Mouse (Mus musculus) left cerebral cortex, adult 18-20 months (tissue): ENCODE results near the gene Bcas2. TPM values are rescaled to one million over a fixed set of nuclear protein-coding genes. Genes with fewer than 3 reads are reported as not detected.
"Not testable (repeated sequence)": the region's sequence is repeated elsewhere in the genome, so short reads cannot be mapped to it uniquely, and the experiment has no call there.

Source experiments
- DNase-seq, 2 experiments: peaks; one replicate each; pipeline ENCODE4 v3.0.0; 2021 to 2022; ENCODE audit warnings: low spot score in 2 of 2, mixed read lengths in 1 of 2
- total RNA-seq, 2 experiments: library from RNA; stranded (reverse); gene quantifications; 2 replicates each; pipeline ENCODE4 v1.2.3; 2021

Bcas2 gene
- total RNA-seq, 2 experiments from 2014 or later, result 64.8 to 68.3 TPM

GRCm38 (mm10) chr3:103214593-103215285, 43.3 kb downstream of the Bcas2 start:
- no peak for DNase-seq

- not testable (repeated sequence) for DNase-seq
Observed at GRCm38 (mm10) chr3:103215399-103215798, 43.9 kb downstream of the Bcas2 start.

GRCm38 (mm10) chr3:103221435-103221834, 50.0 kb downstream of the Bcas2 start:
- DNase-seq, result no peak

GRCm38 (mm10) chr3:103223752-103224151, 52.3 kb downstream of the Bcas2 start:
- peak in 1 of 2 experiments; percentile 2 for DNase-seq

GRCm38 (mm10) chr3:103224231-103224765, 52.8 kb downstream of the Bcas2 start:
- no peak for DNase-seq

GRCm38 (mm10) chr3:103227729-103228128, 56.3 kb downstream of the Bcas2 start:
- DNase-seq, result no peak

Other genes starting within 250 kb of the Bcas2 start
- not detected for gene Sycp1, start 235.6 kb upstream of the Bcas2 start, total RNA-seq
- gene Nr1h5, start 207.5 kb upstream of the Bcas2 start, total RNA-seq, result not detected
- 10 to 100 TPM; 62.1 to 66.3 TPM for gene Sike1, start 175.9 kb upstream of the Bcas2 start, total RNA-seq
- 100 to 1,000 TPM; 234 to 238 TPM for gene Csde1, start 151.2 kb upstream of the Bcas2 start, total RNA-seq
- gene Nras, start 113.4 kb upstream of the Bcas2 start, total RNA-seq, result 10 to 100 TPM; 59.2 to 66.1 TPM
- not detected for gene Ampd1, start 97.6 kb upstream of the Bcas2 start, total RNA-seq
- under 1 TPM; 0.21 to 0.30 TPM for gene Dennd2c, start 69.1 kb upstream of the Bcas2 start, total RNA-seq
- gene Trim33, start 107.6 kb downstream of the Bcas2 start, total RNA-seq, result 10 to 100 TPM; 53.9 to 54.3 TPM